Mouse (Mus musculus) common myeloid progenitor, adult 5-6 weeks (primary cell): ENCODE measurements around the gene Ccdc162. TPM values are rescaled to one million over a fixed set of nuclear protein-coding genes. Genes with fewer than 3 reads are reported as not detected.

Experiments
- ATAC-seq: replicated peaks from 2 replicates; pipeline ENCODE4 v1.8.0; 2016; ENCODE audit warnings: low read depth, mild to moderate bottlenecking, moderate TSS enrichment, inconsistent platforms; ENCODE audit not compliant: poor library complexity, severe bottlenecking
- total RNA-seq: library from RNA; stranded (forward); fragments of 200-1000, 187-1606 nt; gene quantifications from 2 replicates; pipeline ENCODE4 v1.2.3, GENCODE M21; 2017

The Ccdc162 gene
- total RNA-seq, result not detected in 2 replicates

DNA sequence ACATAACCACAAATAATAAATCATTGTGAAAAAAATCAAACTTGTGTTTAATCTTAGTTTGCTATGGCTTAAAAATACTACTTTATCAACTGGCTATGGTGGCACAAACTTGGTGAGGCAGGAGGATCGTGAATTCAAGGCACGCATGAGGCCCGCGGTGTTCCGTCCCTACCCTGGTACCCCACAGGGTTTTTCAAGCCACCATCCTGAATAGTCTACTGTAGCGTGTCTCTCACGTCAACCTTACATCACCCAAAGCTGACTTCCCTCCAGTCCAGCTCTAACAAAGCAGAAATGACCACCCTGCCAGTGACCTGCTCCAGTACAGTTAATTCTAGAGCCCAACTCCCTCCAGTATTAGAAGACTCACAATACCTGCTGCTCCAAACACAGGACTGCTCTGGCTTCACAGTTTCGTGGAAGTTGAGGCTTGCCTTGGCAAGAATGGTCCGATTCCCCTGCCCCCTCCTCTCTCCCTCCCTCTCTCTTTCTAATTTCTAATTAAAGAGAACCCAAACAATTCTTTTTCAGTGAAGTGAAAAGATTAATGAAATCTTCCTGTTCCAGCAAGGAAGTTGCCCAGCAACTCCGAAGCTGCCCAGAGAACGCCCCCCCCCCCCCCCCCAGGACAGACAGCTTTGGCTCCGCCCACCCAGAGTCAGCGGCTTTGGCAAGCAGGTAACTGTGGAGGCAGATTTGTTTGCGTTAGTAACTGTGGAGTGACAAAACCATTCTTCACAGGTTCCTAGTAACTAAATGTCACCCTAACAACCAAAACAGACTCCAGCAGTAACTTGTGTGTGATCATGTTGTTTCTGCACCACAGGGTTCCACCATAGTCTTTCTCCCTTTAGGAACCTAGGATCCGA lies at the start of gene Ccdc162:
Gene Ccdc162 (minus strand): TSS at position 606 of the 869 bp plus-strand sequence.
- no peak for ATAC-seq

DNA sequence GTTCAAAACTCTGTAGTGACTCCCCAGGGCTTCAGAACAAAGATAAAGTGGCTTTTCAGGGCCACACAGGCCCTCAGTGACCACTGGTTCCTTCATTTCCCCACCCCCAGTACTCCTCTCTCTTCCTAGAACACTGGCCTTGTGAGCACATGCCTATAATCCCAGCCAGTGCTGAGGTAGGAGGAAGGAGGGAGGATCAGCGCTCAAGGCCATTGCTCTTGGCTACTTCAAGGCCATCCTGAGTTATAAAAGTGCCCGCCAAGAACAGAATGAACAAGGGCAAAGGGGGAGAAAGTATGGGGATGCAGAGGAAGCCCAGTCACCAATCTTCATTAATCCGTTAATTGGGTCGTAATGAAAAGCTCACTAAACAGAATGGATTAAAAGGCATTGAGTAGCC lies 49.2 kb upstream of the Ccdc162 start:
- no peak for ATAC-seq

DNA sequence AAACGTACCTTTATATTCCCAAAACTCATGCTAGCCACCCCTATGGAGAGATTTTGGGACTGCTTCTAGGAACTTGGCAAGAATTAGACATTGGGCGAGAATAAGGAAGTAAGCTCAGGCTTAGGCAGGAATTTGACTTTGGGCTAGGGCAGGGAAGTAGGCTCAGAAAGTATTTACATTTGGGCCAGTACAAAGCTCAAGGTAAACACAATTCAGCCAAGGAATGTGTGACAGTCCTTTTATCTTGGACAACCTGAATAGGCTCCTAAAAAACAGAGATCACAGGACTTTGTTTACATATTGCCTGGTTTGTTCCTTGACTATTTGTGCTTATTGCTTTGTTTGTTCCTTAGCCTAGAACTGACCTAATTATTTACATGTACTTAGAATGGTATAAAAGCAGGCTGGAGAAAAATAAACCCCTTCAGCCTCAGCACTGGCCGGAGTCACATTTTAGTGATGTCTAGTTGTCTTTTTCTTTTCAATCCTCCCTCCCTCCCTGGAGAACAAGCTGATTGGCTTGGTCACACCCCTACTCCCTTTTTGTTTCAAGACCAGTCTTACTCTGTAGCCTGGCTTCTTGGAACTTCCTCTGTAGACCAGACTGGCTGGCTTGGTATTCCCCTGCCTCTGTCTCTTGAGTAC lies 47.4 kb upstream of the Ccdc162 start:
- no peak for ATAC-seq

DNA sequence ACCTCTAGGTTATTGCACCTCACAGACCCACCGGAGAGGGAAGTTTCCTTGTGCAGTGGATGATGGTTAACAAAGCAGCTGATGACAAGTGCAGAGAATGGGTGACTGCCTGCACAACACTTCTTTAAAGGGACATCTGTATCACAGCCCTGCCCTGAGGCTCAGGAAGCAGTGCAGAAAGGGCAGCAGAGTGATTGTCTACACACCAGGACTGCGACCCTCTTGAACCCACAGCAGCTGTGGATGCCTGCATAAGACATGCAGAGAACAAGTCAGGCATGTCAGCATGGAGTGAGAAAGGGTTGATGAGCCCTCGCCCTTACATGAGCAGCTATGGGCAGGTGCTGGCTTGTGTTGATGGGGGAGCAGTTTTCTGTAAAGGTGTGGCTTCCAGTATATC lies 44.4 kb upstream of the Ccdc162 start:
- no peak for ATAC-seq

DNA sequence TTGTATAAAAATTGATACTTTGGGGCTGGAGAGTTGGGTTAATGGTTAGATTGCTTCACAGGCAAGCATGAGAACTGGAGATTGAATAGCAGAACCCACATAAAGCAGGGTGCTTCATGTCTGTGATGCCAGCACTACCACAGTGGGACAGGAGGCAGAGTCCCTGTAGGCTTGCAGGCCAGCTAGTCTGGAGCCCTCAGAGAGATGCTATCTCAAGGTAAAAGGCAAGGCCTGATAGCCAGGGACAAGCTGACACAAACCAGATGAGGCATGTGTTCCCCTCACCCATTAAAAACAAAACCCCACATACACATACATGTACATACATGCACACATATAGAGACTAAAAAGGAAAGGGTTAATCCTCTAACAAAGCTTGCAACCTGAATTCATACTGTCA lies 41.6 kb upstream of the Ccdc162 start:
- ATAC-seq, result no peak

DNA sequence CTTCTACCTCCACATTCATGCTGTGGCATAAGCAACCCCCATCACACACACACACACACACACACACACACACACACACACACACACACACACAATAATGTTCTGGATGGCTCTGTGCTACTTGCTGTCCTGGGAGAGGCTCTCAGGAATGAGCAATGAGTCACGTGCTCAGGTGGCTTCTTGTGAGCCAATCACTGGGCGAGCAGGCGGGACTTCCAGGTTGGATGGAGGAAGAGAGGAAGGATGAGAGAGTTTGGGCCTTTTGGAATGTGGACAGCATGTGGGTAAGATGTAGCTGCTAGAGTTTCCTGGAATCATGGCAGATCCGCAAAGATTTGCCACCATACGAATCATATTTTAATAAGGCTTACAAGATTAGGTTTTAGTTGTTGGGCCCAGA lies 40.8 kb upstream of the Ccdc162 start:
- ATAC-seq, result no peak

DNA sequence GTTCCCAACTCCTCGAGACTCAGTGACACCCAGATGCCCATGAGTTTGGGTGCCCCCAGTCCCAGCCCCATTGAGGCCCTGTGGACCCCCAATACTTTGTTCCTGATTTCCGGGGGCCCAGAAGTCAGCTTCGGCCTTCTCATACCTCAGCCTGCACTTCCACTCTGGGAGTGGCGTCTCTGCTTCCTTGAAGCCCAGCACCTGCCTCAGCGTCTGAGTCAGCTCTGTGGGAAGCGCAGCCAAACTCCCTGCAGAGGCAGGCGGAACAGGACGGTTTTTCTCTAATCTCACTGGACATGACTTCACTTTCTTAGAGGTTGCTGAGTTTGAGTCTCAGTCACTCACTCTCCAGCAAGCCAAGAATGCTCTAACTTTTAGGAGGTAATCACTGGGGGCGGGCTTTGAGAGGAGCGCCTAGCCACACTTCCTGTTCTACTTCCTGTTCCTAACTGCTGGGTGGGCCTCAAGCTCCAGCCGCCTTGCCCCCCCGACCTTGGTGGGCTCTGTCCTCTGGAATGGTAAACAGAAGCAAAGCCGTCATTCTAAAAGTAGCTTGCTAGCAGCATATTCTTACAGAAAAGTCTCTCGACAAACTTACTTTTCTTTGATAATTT lies 35.5 kb upstream of the Ccdc162 start:
- peak; percentile 94 for ATAC-seq

DNA sequence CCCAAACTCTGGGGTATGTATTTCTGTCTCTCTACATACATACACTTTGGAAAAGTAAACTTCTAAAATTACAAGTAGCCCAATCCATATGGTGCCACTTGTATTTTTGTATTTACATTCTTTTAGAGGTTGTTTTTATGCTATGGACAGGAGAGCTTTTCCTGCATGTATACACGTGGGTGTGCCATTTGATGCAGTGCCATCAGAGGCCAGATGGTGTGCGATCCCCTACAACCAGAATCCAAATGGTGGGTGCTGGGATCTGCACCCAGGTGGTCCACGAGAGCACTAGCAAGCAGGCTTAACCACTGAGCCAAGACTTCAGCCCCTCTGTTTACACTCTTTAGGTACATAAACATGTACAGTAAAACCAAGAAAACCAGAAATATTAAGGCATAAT lies 32.9 kb upstream of the Ccdc162 start:
- no peak for ATAC-seq

DNA sequence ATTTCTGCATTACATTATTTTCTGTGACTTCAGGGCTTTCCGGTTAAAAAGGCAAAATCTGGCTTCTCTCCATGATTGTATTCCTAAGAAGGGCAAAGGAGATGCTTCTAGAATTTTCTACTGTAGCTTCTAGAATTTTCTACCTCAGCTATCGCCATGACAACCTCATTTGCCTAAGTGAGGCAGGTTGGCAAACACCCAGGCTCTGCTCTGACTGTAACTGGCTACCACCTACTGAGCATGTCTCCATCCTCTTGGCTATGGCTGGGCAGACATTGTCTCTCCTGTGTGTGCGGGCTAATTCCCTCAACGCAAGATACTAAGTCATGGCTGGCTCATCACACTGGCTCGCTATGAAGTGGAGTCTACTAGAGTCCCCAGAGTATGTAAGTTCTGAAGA lies 30.1 kb upstream of the Ccdc162 start:
- no peak for ATAC-seq

DNA sequence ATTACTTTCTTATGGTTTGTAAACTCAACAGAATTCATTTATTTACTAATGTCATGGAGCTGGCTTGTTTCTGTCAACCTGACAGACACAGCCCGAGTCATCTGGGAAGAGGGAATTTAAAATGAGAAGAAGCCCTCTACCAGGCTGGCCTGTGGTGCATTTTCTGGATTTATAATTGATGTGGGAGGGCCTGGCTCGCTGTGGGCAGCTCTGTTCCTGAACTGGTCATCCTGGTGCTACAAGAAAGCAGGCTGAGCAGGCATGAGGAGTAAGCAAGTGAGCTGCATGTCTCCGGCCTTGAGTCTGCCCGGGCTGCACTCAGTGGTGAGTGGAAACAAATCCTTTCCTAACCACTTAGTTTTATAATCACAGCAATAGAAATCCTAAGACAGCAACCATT lies 27.6 kb upstream of the Ccdc162 start:
- ATAC-seq, result no peak

DNA sequence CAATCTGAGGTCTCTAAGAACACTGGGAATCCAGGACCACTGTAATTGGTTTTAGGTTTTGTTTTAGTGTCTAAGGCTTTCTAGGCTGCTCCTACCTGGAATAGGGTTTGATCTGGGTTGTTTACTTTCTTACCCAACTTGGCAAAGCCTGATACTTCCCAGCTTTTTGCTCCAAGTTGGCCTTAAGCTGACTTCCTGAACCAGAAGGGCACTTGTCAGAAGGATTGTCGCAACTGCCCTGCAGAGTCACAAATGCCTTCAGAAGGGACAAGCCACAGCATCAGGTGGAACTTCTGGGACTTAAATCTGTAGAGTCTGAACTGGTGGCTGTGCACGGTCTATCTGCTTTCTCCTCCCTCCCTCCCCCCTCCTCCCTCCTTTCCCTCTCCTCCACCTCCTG lies 23.8 kb upstream of the Ccdc162 start:
- no peak for ATAC-seq

DNA sequence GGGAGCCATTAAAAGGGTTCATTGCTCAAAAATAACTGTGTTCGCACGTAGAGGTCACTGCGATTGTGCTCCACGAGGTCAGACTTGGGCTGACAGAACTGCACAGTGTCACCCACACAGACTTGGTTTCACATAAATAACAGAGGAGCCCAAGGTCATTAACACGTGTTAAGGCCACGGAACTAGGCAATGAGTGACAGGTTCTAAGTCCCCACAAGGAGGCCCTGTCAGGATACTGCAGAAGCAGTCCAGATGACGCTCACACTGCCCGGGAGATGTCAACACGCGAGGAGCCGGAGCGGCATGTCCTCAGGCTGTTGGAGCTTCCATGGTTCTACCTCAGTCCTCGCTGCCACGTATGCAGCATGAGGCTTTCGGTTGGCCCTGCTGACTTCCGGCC lies 20.8 kb upstream of the Ccdc162 start:
- no peak for ATAC-seq

DNA sequence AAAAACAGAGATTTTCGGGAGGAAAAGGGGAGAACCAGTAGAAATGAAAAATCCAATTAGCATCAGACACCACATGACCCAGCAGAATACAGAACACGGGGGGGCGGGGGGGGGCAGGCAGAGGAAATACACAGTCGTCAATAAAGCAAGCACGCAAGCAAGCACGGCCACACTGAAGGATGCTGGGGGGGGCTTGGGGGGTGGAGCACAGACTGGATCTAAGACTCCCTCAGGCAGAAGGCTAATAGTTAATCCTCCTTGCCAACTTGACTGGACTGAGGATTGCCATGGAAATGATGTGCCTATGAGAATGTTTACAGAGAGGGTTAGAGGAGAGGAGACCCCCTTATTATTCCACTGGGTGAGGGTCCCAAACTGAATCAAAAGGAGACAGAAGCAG lies 19.0 kb upstream of the Ccdc162 start:
- no peak for ATAC-seq

DNA sequence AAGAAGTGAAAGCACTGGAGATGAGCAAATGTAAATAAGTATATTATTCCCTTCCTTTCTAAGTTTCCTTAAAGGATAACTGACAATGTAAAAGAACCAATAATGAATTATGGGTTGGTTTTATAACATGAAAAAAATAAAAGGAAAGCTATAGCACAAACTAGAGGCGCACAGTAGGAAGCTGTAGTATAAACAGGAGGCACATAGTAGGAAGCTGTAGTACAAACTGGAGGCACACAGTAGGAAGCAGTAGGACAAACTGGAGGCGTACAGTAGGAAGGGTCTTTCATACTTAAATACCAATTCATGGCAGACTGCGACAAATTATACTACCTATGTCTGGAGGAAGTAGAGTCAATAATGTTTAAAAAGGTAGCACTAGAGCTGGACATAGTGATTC lies 16.8 kb upstream of the Ccdc162 start:
- ATAC-seq, result no peak

DNA sequence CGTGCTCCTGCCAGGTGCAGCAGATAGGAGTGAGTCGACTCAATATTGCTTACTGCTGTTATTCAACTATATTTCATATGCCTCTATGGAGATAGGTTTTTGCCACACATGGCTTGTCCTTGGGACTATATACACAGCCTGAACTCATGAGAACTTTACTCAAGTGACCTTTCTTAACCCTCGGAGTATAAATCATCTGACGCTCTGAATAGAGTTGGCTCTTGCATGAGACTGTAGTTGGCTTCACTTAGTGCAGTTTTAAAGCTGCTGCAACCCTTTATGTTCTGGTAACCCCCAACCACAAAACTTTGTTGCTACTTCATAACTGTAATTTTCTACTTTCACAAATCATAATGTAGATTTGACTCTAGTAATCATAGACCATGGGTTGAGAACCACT lies 15.5 kb upstream of the Ccdc162 start:
- ATAC-seq, result no peak

DNA sequence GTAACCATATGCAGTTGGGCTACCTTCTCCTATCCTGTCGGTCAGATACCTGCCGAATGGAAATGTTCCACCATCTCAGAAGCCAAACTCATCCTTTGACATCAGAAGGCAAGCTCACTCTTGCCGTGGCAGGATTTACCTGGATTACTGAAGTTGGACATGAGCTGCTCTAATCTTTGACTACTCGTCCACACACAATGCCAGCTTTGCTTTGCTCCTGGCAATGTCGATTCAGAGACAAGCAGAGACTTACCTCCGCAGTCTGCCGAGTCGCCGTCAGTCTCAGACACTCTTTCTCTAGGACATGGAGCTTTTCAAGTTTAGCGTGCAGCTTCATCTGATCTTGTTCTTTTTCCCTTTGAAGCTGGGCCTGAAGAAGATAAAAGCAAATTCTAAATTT lies 14.3 kb upstream of the Ccdc162 start:
- no peak for ATAC-seq

DNA sequence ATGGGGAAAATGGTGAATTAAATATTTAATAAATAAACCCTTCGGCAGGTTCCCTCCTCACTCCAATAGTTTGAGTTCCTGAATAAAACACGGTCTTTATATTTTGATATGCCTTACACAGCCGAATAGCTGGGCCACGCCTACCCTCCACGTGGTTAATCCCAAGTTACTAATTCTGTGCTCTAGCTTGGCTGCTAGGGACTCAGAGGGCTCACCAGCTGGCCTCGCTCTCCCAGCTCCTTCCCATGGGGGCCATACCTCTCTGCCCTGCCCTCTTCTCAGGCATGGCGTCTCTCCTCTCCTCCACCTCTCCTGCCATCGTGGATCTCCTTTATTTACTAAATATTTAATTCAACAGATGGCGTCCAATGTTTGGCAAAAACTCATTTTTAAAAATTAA lies 9.8 kb upstream of the Ccdc162 start:
- ATAC-seq, result no peak

DNA sequence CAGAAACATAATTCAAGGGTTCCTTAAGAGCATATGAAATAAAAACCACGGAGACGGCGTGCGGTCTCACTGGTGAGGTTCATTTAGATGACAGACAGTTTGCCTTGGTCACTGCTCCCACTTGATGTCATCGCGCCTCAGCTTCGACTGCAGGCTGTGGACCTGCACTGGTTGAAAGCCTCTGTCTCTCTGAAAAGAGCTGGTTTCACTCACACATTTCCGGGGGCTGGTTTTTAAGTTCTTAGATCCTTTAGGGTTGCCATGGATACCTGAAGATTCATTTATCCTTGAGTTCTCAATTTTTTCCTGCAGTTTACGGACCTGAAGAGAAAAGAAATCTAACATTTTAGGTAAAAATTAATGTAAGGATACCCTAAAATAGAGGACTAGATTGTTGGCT lies 3.2 kb upstream of the Ccdc162 start:
- ATAC-seq, result no peak

DNA sequence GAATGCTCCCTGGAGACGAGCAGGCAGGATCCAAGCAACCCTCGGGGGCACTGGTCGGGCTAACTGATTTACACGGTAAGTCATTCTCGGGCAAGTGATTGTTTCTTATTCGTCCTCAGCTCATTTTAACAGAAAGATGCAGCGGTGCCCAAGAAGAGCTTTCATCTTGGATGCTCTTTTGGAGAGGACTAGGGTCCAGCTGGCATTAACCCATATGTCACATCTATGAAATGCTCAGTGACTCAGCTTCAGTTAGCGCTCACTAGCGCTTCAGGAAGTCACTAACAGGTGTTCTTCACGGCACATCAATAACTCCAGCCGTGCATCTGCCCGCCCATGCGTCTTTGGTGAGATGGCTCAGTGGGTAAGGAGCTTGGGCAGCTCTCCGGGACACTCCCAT lies 877 bp downstream of the Ccdc162 start:
- ATAC-seq, result no peak

DNA sequence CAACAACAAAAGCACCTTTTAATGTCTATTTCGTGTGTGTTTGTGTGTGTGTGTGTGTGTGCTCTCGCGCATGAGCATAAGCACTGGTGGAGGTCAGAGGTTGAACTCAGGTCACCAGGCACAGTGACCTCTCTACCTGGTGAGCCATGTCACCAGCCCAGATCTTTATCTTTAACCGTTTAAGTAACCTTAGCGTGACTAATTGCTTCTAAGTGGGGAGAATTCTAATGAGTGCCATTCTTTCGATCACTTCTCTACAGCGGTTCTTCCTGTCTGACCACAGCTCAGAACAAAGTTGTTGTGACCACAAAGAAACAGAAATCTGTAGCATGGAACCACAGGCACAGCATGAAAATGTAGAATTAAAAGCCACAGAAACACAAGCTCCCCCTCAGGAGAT lies 5.0 kb downstream of the Ccdc162 start:
- peak; percentile 62 for ATAC-seq

DNA sequence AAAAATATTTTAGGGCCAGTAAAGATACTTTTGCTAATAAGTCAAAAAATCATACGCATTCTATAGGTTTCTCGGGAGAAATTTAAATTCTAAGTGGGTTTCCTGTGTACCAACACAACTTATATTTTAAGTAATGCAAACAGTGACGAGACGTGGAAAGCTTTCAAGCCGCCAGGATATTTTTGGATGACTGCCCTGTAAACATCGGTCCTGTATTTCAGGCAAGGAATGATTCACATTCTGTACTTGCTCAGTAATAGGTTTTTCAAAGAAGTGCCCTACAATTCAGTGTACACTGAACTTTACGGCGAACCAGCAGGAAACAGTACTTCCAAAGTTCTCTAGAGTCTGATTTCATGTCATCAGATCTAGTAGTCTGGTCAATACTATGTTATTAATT lies 5.7 kb downstream of the Ccdc162 start:
- no peak for ATAC-seq
